Mouse (Mus musculus) large intestine, adult 2 months (tissue): Measurements from ENCODE around the gene Syngr1. TPM values are rescaled to one million over a fixed set of nuclear protein-coding genes. Genes with fewer than 3 reads are reported as not detected.

Experiments
- DNase-seq: peaks from one replicate; pipeline ENCODE4 v3.0.0-alpha.2; 2012; ENCODE audit warnings: low read depth, low spot score
- WGBS: fragments of 180-500 bp; shearing (Covaris S2); methylation state at CpG from one replicate; pipeline ENCODE4 v1.1.7; 2018; 5-methylcytosine and 5-hydroxymethylcytosine counted together
- polyA plus RNA-seq: library from polyadenylated mRNA; depleted of rRNA; stranded (reverse); fragments of >200 nt; gene quantifications from 2 replicates; pipeline ENCODE4 v1.2.3, GENCODE M21; 2012

The Syngr1 gene
- polyA plus RNA-seq, 1 experiment, result 8.1 TPM

- under 1% methylated on average over 12 of the region's 12 CpGs for WGBS
- DNase-seq, result no peak
Observed at GRCm38 (mm10) chr15:80083740-80084139, 7.4 kb upstream of the Syngr1 start.

DNA sequence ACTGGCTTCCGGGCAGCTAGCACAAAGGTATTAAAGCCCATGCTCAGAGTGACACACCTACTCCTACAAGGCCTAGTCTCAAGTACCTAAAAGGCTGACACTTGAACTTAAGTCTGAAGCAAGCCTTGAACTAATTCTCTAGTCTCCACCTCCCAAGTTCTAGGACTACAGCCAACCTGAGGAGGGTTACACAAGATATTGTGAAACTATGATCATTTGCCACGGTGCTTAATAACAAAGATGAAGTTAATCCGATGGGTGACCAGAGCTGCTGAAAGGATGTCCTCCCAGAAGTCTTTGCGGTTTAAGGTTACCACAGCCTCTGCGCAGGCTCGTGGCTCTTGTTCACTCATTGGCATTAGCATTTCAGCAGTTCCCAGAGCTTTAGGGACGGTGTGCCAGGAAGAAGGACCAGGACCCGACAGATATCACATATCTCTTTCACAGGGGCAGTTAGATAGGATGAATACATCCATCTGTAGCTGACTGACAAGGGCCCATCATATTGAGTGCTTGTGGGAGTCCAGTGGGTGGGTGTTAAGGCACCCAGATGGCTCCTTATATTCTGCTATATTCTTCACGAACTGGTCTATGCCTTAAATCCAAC, 3.6 kb upstream of the Syngr1 start:
- WGBS, result 85% methylated on average over 9 of the region's 9 CpGs
- no peak for DNase-seq

- DNase-seq, result peak; percentile 70
- WGBS, result 32% methylated on average over 4 of the region's 4 CpGs
Observed at GRCm38 (mm10) chr15:80088637-80089036, 2.5 kb upstream of the Syngr1 start.

DNA sequence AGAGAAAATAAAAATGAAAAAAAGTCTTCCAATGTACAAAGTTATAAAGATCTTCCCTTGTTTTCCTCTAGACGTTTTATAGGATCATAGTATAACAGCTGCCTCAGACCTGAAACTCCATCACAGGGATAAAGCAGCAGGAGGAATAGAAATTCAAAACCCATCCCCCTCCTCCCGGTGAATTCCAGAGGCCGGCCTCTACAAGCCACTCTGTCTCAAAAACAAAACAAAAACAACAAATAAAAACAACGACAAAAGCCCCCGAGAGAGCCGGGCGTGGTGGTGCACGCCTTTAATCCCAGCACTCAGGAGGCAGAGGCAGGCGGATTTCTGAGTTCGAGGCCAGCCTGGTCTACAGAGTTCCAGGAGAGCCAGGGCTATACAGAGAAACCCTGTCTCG, 979 bp upstream of the Syngr1 start:
- no peak for DNase-seq
- WGBS, result 75% methylated on average over 11 of the region's 11 CpGs

DNA sequence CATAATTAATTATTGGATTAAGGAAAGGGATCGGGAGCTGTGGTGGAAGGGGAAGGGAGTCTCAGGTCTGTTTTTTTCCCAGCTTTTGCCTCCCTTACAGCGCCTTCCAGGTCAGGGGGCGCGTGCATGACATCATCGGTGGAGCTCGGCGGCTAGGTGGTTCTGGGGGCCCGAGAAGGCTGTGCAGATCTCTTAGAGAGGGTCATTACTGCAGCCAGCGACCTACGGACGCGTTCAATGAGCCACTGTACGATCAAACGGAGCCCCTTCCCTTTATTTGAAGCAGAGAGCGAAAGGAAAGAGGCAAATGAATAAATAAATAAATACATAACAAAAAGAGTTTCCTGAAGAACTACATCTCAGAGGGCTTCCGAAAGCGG, 403 bp upstream of the Syngr1 start:
- under 1% methylated on average over 17 of the region's 17 CpGs for WGBS
- no peak for DNase-seq

DNA sequence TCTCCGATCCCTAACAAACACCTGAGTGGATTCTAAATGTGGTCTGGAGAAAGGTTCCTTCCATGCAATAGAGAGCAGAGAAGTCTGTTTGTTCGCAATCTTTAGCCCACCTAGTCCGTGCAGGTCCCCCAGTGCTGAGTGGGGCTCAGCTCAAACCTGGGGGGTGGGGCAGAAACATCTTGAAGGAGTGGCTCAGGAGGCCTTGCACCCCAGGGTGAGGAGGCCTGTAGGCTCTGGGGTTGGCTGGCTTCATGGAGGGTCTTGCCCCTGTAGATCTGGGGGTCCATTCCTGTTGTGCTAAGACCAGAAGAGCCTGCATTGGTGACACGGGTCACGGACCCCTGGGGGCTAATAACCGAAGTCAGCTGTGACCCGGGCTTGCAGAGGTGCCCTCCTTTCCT, 907 bp downstream of the Syngr1 start:
- 66% methylated on average over 7 of the region's 7 CpGs for WGBS

DNA sequence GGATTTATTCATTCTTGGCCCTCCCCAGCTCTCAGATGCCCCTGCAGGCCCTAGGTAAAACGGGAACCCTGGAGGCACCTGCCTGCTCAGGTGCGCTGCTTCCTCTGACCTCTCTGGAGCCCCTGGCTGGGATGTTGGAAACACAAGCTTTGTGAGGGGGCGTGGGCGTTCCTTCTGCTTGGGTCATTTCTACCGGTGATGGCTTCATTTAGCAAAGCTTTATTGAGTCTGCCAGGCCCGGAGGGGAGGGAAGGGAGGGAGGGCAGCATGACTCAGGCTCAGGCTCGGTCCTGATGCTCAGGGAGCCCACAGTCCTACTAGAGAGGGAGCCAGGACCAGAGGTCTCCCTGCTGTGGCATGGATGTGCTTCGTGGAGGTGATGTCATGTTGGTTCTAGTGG, 1.5 kb downstream of the Syngr1 start:
- DNase-seq, result no peak
- 40% methylated on average over 8 of the region's 8 CpGs for WGBS

More for the DNA sequence above, 907 bp downstream of the Syngr1 start:
- DNase-seq, result no peak

GRCm38 (mm10) chr15:80094201-80094600, 3.1 kb downstream of the Syngr1 start:
- DNase-seq, result no peak
- 84% methylated on average over 13 of the region's 13 CpGs for WGBS

DNA sequence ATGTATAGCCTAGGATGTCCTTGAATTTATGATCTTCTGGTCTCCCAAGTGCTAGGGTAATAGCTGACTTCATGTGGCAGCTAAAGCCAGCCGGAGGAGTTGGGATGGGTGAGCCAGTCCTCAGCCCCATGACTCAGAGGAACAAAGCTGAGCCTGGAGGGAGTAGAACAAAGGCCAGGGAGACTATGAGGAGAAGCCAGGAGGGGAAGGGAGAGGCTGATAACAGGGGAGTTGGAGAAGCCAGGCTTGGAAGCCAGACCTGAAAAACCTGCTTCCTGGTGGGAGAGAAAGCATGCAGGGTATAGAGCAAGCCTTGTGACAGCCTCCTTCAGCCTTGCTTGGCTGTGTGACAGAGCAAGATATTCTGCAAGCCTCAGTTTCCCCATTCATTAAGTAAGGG, 4.5 kb downstream of the Syngr1 start:
- 32% methylated on average over 1 of the region's 1 CpGs for WGBS
- no peak for DNase-seq

- 89% methylated on average over 10 of the region's 10 CpGs for WGBS
- no peak for DNase-seq
Observed at GRCm38 (mm10) chr15:80096406-80096805, 5.3 kb downstream of the Syngr1 start.

GRCm38 (mm10) chr15:80096946-80097881, 6.1 kb downstream of the Syngr1 start:
- 14% methylated on average over 20 of the region's 20 CpGs for WGBS
- no peak for DNase-seq

- 68% methylated on average over 8 of the region's 8 CpGs for WGBS
- DNase-seq, result no peak
Observed at GRCm38 (mm10) chr15:80097999-80098461, 6.9 kb downstream of the Syngr1 start.

GRCm38 (mm10) chr15:80098809-80099208, 7.7 kb downstream of the Syngr1 start:
- WGBS, result 74% methylated on average over 9 of the region's 9 CpGs
- DNase-seq, result no peak

- no peak for DNase-seq
- 72% methylated on average over 3 of the region's 3 CpGs for WGBS
Observed at GRCm38 (mm10) chr15:80099477-80099876, 8.3 kb downstream of the Syngr1 start.

DNA sequence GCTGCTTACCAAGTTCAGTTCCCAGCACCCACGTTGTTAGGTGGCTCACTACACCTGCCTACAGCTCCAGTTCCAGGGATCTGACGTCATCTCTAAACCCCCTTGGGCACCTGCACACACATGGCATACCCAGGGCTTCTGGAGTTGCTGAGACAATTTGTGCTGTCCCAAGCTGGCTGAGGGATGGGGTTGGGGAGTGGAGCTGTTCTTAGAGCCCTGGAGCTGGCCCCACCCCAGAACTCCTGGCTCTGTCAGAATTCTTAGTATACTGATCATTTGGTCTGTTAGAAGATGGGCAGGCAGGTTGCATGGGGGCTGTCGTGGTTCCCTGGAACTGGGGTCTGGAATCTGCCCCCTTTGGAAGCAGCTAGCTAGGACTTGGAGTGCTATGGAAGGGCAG, 9.1 kb downstream of the Syngr1 start:
- DNase-seq, result no peak
- WGBS, result 90% methylated on average over 3 of the region's 3 CpGs

DNA sequence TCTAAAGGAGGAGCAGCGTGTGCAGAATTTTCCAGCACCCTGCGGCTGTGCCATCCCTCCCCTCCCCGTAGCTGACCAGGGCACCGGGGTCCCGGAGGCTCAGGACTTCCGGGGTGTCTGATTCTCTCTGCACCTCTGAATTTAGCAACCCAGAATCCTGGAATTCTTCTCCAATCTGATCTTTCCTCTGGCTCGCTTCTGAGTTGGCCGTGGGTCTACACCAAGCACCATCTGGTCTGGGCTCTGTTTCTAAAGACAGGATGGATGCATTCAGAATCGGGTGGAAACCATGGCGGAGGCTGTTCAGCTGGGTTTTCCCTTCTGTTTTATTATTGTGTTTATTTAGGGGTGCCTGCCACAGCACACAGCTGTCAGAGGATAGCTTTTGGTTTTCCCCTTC, 9.7 kb downstream of the Syngr1 start:
- WGBS, result 79% methylated on average over 10 of the region's 10 CpGs
- no peak for DNase-seq

GRCm38 (mm10) chr15:80101503-80101902, 10.4 kb downstream of the Syngr1 start:
- 86% methylated on average over 6 of the region's 6 CpGs for WGBS
- DNase-seq, result no peak

DNA sequence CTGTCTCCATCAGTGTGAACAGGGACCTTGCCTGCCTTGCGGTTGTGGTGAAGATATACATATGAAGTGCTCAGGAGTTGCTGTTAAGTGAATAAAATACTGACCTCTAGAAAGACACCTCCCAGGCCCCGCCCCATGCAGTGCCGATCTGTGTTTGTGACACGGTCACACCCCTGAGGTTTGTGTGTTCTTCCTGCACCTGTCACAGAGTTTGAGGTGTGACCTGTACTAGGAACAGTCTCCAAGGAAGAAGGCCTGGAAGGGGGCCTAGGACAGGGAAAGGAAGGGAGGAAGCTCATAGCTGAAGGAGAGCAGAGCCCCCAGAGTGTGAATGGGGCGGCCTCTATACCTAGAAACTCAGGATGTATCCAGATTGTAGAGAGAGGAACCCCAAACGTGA, 11.4 kb downstream of the Syngr1 start:
- WGBS, result 44% methylated on average over 6 of the region's 6 CpGs
- no peak for DNase-seq

- 70% methylated on average over 12 of the region's 12 CpGs for WGBS
- no peak for DNase-seq
Observed at GRCm38 (mm10) chr15:80105490-80106410, 14.6 kb downstream of the Syngr1 start.

DNA sequence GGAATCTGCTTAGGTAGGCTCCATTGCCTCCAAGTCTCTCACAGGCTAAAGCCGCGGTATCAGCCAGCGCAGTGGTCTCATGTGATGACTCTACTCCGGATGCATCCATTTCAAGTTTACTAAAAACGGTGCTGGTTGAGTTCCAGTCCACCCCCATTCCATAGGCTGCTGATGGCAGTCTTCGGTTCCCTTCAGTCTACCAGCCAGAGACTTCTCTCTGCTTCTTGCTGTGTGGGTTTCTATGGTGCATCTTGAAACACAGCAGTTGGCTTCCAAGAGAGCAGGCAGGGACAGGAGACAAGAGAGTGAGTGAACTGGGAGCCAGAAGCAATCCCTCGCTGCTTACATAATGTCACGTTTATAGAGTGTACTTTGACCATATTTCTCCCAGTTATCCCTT, 16.0 kb downstream of the Syngr1 start:
- WGBS, result 88% methylated on average over 8 of the region's 8 CpGs
- no peak for DNase-seq
